Mouse (Mus musculus) gastrocnemius, adult 2 months (tissue): ENCODE data around the gene Ncapg. TPM values are rescaled to one million over a fixed set of nuclear protein-coding genes. Genes with fewer than 3 reads are reported as not detected.
"Not testable (repeated sequence)": the region's sequence is repeated elsewhere in the genome, so short reads cannot be mapped to it uniquely, and the experiment has no call there.

Source experiments
- DNase-seq: peaks from one replicate; pipeline ENCODE4 v3.0.0; 2022
- H3K27ac ChIP-seq: fragments of 200-600 bp; 2 replicates; pipeline ENCODE4 v1.8.1; 2022; ENCODE audit warnings: mild to moderate bottlenecking
- H3K4me3 ChIP-seq: fragments of 200-600 bp; 2 replicates; pipeline ENCODE4 v1.8.1; 2022; ENCODE audit warnings: mild to moderate bottlenecking, moderate library complexity
- CTCF ChIP-seq: fragments of 200-600 bp; IDR thresholded peaks from 2 replicates; pipeline ENCODE4 v1.8.1; 2022; ENCODE audit warnings: antibody characterized with exemption, mild to moderate bottlenecking, moderate library complexity
- intact Hi-C: fragments of 180-260 bp; cut with DNase I; formaldehyde crosslinking; loops from one replicate; pipeline ENCODE4 v1.15.1; 2025
- long read RNA-seq, 2 experiments: library from polyadenylated mRNA; stranded (forward); transcript quantifications; one replicate each; pipeline ENCODE4 v2.0.0; 2021
- total RNA-seq, 2 experiments: library from RNA; stranded (reverse); gene quantifications; 2 replicates each; pipeline ENCODE4 v1.2.3; 2021

The Ncapg gene
- not detected for total RNA-seq
- long read RNA-seq, experiment 1 = 0 reads
- long read RNA-seq, experiment 2 = 0 reads

- DNase-seq = peak; percentile 99
- H3K4me3 ChIP-seq = peak within 1 kb of the TSS; percentile 78
- H3K27ac ChIP-seq = peak within 1 kb of the TSS; percentile 84
- TF ChIP-seq CTCF = no peak
- intact Hi-C loops = loop anchor here (2.0 to 10.0 kb wide), 4 partner anchors 135 to 195 kb away; partner anchors contain the start of genes Lcorl and Med28
These were observed at the start of gene Ncapg for GRCm38 (mm10) chr5:45669598-45670279. Ncapg (plus strand) TSS chr5:45669919.

GRCm38 (mm10) chr5:45621511-45621910 lies 48.2 kb upstream of the Ncapg start:
- H3K27ac ChIP-seq = no peak overlapping the region

GRCm38 (mm10) chr5:45627771-45628170 lies 41.9 kb upstream of the Ncapg start:
- DNase-seq = no peak
- Histone ChIP-seq H3K27ac (no peak overlapping the region), H3K4me3 (no peak overlapping the region)
- peak; percentile 1; the same call in 1 of the 2 replicates for TF ChIP-seq CTCF
- intact Hi-C loops = no loop called here

More at GRCm38 (mm10) chr5:45621511-45621910, 48.2 kb upstream of the Ncapg start:
- no peak for TF ChIP-seq CTCF
- intact Hi-C loops = no loop called here
- DNase-seq = no peak
- H3K4me3 ChIP-seq = no peak overlapping the region

GRCm38 (mm10) chr5:45629470-45629869 lies 40.2 kb upstream of the Ncapg start:
- Histone ChIP-seq H3K27ac (no peak overlapping the region), H3K4me3 (no peak overlapping the region)
- intact Hi-C loops = no loop called here
- TF ChIP-seq CTCF = no peak
- DNase-seq = no peak

- Histone ChIP-seq H3K27ac (no peak overlapping the region), H3K4me3 (no peak overlapping the region)
- intact Hi-C loops = no loop called here
- DNase-seq = no peak
- TF ChIP-seq CTCF = no peak
These were observed 31.3 kb upstream of the Ncapg start for GRCm38 (mm10) chr5:45638378-45638777.

- intact Hi-C loops = no loop called here
- H3K4me3 ChIP-seq = peak within 1 kb of the TSS; percentile 73
- peak within 1 kb of the TSS; percentile 28; the same call in 1 of the 2 replicates for H3K27ac ChIP-seq
- TF ChIP-seq CTCF = no peak
- peak; percentile 31 for DNase-seq
These were observed 30.7 kb upstream of the Ncapg start, which contains the start of gene Fam184b for GRCm38 (mm10) chr5:45638806-45639714. Fam184b (minus strand) TSS chr5:45639614.

GRCm38 (mm10) chr5:45639715-45640092 lies 30.0 kb upstream of the Ncapg start:
- intact Hi-C loops = no loop called here
- H3K27ac ChIP-seq = no peak overlapping the region
- no peak for DNase-seq
- H3K4me3 ChIP-seq = peak overlapping the region; percentile 73
- no peak for TF ChIP-seq CTCF

GRCm38 (mm10) chr5:45651026-45651703 lies 18.6 kb upstream of the Ncapg start:
- intact Hi-C loops = no loop called here

GRCm38 (mm10) chr5:45658406-45658805 lies 11.3 kb upstream of the Ncapg start:
- DNase-seq, intact Hi-C loops: not testable (repeated sequence)

More at GRCm38 (mm10) chr5:45651026-45651703, 18.6 kb upstream of the Ncapg start:
- H3K27ac ChIP-seq = no peak overlapping the region
- H3K4me3 ChIP-seq = no peak overlapping the region
- no peak for TF ChIP-seq CTCF
- DNase-seq = no peak

GRCm38 (mm10) chr5:45668324-45668723 lies 1.4 kb upstream of the Ncapg start:
- H3K4me3 ChIP-seq = peak overlapping the region; percentile 78
- intact Hi-C loops = loop anchor here (2.0 to 5.0 kb wide), 3 partner anchors 134 to 194 kb away; partner anchors contain the start of gene Med28
- no peak overlapping the region for H3K27ac ChIP-seq
- peak; percentile 67 for TF ChIP-seq CTCF
- no peak for DNase-seq

More at GRCm38 (mm10) chr5:45658406-45658805, 11.3 kb upstream of the Ncapg start:
- not testable (repeated sequence) for H3K27ac ChIP-seq, H3K4me3 ChIP-seq

- peak overlapping the region; percentile 84 for H3K27ac ChIP-seq
- TF ChIP-seq CTCF = no peak
- peak overlapping the region; percentile 78 for H3K4me3 ChIP-seq
- intact Hi-C loops = loop anchor here (2.0 to 5.0 kb wide), 3 partner anchors 134 to 194 kb away; partner anchors contain the start of gene Med28
- DNase-seq = no peak
These were observed 888 bp upstream of the Ncapg start for GRCm38 (mm10) chr5:45668831-45669230.

GRCm38 (mm10) chr5:45669234-45669597 lies 503 bp upstream of the Ncapg start:
- intact Hi-C loops = loop anchor here (2.0 to 5.0 kb wide), 3 partner anchors 134 to 194 kb away; partner anchors contain the start of gene Med28
- H3K27ac ChIP-seq = peak overlapping the region; percentile 84
- DNase-seq = no peak
- TF ChIP-seq CTCF = no peak
- H3K4me3 ChIP-seq = peak overlapping the region; percentile 78
